Mouse (Mus musculus) cerebellum, postnatal 10 days (tissue): ENCODE data around the gene Gm20388.

Experiments used
- DNase-seq, 2 experiments: peaks; one replicate each; pipeline ENCODE4 v3.0.0; 2021; ENCODE audit warnings: mixed read lengths in 2 of 2

Gene Gm20388

DNA sequence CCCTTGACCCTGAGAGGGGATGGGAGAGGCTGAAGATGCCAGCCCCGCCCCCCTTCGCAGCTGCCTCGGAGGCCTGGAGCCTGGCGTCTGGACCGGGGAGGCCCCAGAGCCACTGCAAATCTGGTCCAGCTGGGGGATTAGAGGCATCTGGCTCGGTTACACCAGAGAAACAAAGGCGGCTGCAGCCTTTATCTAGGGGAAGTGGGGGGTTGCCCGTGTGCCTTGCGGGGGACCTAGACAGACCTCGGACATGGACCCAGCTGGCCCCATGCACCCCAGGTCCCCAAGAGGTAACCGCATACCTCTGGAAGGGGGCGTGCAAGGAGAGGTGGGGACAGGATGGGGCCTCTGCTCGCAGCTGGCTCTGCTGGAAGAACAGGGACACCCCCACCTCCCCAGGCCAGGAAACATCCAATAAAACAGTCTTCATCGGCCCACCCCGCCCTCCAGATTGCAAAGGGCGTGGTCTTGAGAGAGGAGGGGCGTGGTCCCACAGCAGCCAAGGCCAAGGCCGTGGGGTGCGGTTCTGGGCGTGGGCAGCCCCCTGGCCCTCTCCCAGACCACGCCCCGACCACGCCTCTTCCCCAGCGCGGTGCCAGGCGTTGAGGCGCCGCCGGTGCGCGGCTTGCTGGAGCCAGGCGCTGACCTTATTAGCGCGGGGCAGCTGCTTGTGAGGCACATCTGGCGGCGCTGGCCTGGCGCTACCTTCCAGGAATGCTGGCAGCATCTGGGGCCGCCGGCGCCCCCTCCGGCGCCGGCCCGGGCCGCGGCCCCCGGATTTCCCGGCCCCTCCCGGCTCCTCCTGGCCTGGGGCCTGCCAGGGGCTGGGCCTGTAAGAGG is 365.6 kb downstream of the Gm20388 start:
- DNase-seq = peak; percentile 70 to 76

- DNase-seq = peak; percentile 40 to 53
These were observed 366.3 kb downstream of the Gm20388 start for GRCm38 (mm10) chr8:120276891-120277426.

GRCm38 (mm10) chr8:120278009-120278408 is 367.4 kb downstream of the Gm20388 start:
- peak; percentile 45 to 67 for DNase-seq

GRCm38 (mm10) chr8:120279418-120279817 is 368.8 kb downstream of the Gm20388 start:
- DNase-seq = peak; percentile 61 to 74

DNA sequence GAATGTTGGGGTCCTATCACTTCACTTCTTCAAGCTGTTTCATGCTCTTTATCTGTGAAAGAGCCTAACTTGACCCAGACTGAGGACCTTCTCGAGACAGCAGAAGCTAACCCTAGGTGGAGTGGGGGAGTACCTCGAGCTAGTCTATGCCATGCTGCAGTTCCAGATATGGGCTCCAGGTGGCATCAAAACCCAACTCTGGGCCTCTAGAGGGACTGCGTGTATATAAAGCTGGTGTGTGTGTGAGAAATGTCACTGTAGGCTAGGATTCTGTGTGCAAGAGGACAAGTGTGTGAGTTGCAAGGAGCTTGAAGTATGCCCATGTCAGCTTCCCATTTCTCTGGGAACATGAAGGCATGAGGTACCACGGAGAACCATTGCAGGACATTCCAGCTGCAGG is 370.8 kb downstream of the Gm20388 start:
- peak; percentile 95 for DNase-seq

DNA sequence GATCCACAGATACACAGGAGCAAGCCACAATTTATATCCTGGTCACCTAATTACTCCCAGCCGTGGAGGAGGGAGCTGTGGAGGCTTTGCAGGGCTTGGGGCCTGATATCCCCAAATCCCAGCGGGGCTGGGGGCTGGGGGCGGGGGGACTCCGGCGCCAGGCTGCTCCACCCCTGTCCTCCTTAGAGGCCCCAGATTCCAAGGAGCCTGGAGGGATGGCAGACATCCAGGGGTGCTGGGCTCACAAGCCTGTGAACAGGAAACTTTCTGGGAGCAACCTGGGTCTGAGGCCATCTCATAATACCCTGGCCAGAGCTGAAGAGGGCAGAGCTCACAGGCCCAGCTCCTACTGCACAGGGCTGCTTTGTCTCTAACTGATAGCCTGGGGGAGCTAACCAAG is 371.8 kb downstream of the Gm20388 start:
- peak; percentile 58 to 60 for DNase-seq

DNA sequence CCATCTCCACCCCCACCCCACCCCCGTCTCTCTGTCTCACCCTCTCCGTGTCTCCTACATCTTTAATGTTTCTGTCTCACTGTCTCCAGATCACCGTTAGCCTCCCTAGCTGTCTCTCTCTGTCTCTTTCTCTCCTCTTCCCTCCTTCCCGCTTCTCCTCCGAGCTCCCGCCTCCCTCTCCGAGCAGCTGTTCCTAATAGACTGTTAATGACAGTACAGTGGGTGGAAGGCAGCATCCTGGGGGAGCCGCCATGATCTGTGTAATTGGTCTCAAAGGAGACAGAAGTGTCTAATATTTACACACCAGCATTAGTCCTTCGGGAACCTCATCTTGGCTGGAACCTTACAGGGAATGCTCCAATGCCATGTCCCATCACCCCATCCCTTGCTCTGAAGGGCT is 373.6 kb downstream of the Gm20388 start:
- peak in 1 of 2 experiments; percentile 34 for DNase-seq

DNA sequence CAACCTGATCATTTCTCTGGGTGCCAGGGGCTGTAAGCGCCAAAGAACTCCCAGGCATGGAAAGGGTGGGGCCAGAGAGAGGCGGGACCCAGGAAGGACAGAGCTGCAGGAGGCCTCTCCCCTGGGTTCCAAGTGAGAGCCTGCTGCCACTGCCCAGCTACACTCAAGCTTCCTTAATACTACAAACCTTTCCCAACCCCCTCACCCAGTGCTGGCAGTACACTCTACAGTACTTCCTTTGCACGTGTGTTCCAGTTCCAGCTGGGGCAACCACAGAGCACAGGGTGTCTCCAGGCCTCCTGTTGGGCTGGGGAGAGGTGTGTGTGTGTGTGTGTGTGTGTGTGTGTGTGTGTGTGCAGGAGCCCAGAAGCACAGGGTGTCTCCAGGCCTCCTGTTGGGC is 374.4 kb downstream of the Gm20388 start:
- no peak for DNase-seq

DNA sequence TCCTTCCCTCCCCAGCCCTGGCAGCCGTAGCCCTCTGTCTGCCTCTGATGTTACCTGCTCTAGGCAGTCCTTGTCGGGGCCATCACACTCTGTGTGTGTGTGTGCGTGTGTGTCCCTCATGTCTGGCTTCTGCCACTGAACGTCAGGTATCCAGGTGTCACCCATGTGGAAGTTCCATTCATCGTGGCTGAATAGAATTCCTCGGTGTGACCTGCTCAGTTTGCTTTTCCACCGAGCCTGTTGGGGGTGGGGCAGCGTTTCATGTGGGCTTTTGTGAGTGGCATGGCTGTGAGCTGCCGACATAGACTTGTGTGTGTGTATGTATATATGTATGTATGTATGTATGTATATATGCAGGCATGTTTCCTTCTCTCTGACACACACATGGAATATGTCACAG is 375.2 kb downstream of the Gm20388 start:
- DNase-seq = no peak

GRCm38 (mm10) chr8:120288122-120288908 is 377.7 kb downstream of the Gm20388 start:
- peak; percentile 77 to 82 for DNase-seq

GRCm38 (mm10) chr8:120289191-120289590 is 378.6 kb downstream of the Gm20388 start:
- DNase-seq = no peak

GRCm38 (mm10) chr8:120289698-120290181 is 379.1 kb downstream of the Gm20388 start:
- DNase-seq = peak; percentile 79 to 90

DNA sequence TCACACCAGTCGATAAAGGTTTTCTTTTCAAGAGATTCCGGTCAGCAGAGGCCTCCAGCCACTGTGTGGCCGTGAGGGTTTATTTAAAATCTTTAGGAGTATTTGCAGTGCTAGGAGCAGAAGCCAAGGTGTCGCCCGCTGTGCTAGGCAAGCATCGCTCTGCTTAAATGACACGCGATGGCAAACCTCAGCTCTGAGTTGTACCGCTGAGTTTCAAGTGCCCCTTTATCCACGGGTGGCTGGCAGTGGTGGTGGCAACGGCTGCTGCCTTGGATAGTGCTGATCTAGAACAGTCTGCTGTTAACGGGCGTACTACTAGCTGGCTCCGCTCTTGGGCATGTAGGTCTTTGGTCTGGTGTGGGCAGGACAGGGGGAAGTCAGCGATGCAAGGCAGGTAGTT is 380.0 kb downstream of the Gm20388 start:
- peak; percentile 57 to 70 for DNase-seq

- peak in 1 of 2 experiments; percentile 83 for DNase-seq
These were observed 381.0 kb downstream of the Gm20388 start for GRCm38 (mm10) chr8:120291650-120292049.

DNA sequence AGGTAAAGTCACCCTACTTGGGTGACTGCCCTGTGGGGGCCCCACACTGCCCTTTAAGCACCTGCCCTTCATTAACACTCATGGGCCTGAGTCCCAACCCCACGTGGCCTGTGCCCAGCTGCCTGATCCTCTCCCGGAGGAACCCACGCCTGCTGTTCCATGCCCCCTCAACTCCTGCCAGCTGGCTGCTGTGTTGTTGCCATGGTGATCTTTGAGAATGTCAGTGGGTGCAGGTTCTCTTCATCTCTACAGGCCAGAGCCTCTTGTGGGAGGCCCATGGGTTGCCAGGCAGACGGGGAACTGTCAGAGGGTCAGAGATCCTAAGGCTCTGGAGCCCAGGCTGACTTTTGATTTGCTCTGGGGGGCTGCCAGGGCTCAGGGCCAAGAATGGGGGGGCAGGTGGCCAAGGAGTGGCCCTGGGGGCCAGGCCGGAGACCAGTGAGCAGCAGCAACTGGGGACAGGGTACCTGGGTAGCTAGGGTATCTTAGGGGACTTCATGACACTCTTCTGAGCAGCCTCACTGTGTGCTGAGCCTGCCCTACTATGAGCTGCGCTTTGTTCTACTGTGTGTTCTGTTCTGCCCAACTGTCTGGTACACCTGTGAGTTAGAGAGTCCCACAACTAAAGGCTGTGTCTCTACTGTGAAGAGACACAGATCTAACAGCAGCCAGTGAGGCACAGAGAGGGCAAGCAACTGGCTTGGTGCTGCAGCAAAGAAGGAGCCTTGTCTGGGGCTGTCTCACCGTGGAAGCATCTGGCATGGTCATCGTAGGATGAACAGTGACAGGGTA is 381.9 kb downstream of the Gm20388 start:
- peak; percentile 83 to 90 for DNase-seq

- DNase-seq = no peak
These were observed 383.0 kb downstream of the Gm20388 start for GRCm38 (mm10) chr8:120293421-120294357.

GRCm38 (mm10) chr8:120294982-120295870 is 384.6 kb downstream of the Gm20388 start:
- peak; percentile 65 to 70 for DNase-seq

DNA sequence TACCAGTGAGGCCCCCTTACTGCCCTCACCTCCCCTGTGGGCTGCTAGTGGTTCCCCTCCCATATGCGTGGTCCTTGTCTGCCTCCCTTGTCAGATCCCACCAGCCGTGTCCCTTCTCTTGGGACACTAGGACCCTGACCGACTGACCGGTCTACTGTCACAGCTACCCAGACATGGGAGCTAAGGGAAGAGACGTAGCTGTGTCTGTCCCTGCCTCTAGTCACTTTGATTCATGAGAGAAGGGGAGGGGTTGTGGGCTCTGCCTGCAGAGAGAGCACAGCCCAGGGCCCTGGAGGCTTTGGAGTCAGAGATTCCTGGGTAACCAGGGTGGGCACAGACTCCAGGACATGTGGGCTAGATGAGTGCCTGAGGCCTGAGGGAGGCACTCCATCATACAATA is 386.4 kb downstream of the Gm20388 start:
- no peak for DNase-seq

- peak; percentile 62 to 71 for DNase-seq
These were observed 388.2 kb downstream of the Gm20388 start for GRCm38 (mm10) chr8:120298601-120299532.
